Mouse (Mus musculus) cortical plate, adult 2 months (tissue): ENCODE measurements at regions not wholly inside any gene's neighbourhood (a gene's known extent, or its start where the extent isn't known, plus 50 kb on each side); places are given as distances from the start of the nearest gene placed in this dataset.

Experiments
- H3K27ac ChIP-seq: fragments of 200-500 bp; 2 replicates; pipeline ENCODE4 v1.5.1; 2012; ENCODE audit warnings: low read length, control low read depth, inconsistent platforms; ENCODE audit not compliant: insufficient read depth
- H3K4me1 ChIP-seq: fragments of 200-500 bp; 2 replicates; pipeline ENCODE4 v1.6.1; 2011; ENCODE audit warnings: low read length; ENCODE audit not compliant: control insufficient read depth, insufficient read depth
- H3K4me3 ChIP-seq: fragments of 200-500 bp; 2 replicates; pipeline ENCODE4 v1.5.1; 2011; ENCODE audit warnings: mild to moderate bottlenecking, low read length, control low read depth; ENCODE audit not compliant: insufficient read depth
- CTCF ChIP-seq: fragments of 200-500 bp; IDR thresholded peaks from 2 replicates; pipeline ENCODE4 v1.5.1; 2011; ENCODE audit warnings: mild to moderate bottlenecking, control low read depth, low read length; ENCODE audit not compliant: insufficient read depth; ENCODE audit errors: extremely low read depth
- POLR2A ChIP-seq: fragments of 200-500 bp; IDR thresholded peaks from 2 replicates; pipeline ENCODE4 v1.6.1; 2011; ENCODE audit warnings: mild to moderate bottlenecking, low read length, control low read depth; ENCODE audit not compliant: insufficient read depth; ENCODE audit errors: extremely low read depth

- no peaks in the 10 kb centered on the region for H3K4me1 ChIP-seq
- no peak overlapping the region for H3K4me3 ChIP-seq
- H3K27ac ChIP-seq = no peak overlapping the region
- TF ChIP-seq CTCF (no peak), POLR2A (no peak)
Measured at GRCm38 (mm10) chr3:134033862-134034261, 202.4 kb upstream of the Cxxc4 start.

- TF ChIP-seq POLR2A (no peak), CTCF (no peak)
- Histone ChIP-seq H3K27ac (no peak overlapping the region), H3K4me3 (no peak overlapping the region), H3K4me1 (no peaks in the 10 kb centered on the region)
Measured at GRCm38 (mm10) chr3:134036310-134036934, 199.9 kb upstream of the Cxxc4 start.

- no peaks in the 10 kb centered on the region for H3K4me1 ChIP-seq
- H3K4me3 ChIP-seq = no peak overlapping the region
- H3K27ac ChIP-seq = no peak overlapping the region
- no peak for TF ChIP-seq CTCF
- no peak for TF ChIP-seq POLR2A
Measured at GRCm38 (mm10) chr3:134050649-134051048, 185.6 kb upstream of the Cxxc4 start.

GRCm38 (mm10) chr3:134082461-134082860, 153.8 kb upstream of the Cxxc4 start:
- TF ChIP-seq CTCF (no peak), POLR2A (no peak)

GRCm38 (mm10) chr3:134099471-134100125, 136.7 kb upstream of the Cxxc4 start:
- TF ChIP-seq POLR2A (no peak), CTCF (no peak)
- Histone ChIP-seq H3K4me3 (no peak overlapping the region), H3K4me1 (no peaks in the 10 kb centered on the region), H3K27ac (no peak overlapping the region)

More at GRCm38 (mm10) chr3:134082461-134082860, 153.8 kb upstream of the Cxxc4 start:
- no peak overlapping the region for H3K4me3 ChIP-seq
- no peaks in the 10 kb centered on the region for H3K4me1 ChIP-seq
- no peak overlapping the region for H3K27ac ChIP-seq

- Histone ChIP-seq H3K27ac (no peak overlapping the region), H3K4me1 (no peaks in the 10 kb centered on the region), H3K4me3 (no peak overlapping the region)
- no peak for TF ChIP-seq POLR2A
- TF ChIP-seq CTCF = no peak
Measured at GRCm38 (mm10) chr3:134102151-134102738, 134.0 kb upstream of the Cxxc4 start.

GRCm38 (mm10) chr3:134104625-134105024, 131.7 kb upstream of the Cxxc4 start:
- Histone ChIP-seq H3K4me1 (no peaks in the 10 kb centered on the region), H3K27ac (no peak overlapping the region), H3K4me3 (no peak overlapping the region)
- TF ChIP-seq CTCF = no peak
- TF ChIP-seq POLR2A = no peak

GRCm38 (mm10) chr3:134105112-134105511, 131.2 kb upstream of the Cxxc4 start:
- Histone ChIP-seq H3K4me3 (no peak overlapping the region), H3K27ac (no peak overlapping the region), H3K4me1 (no peaks in the 10 kb centered on the region)
- TF ChIP-seq POLR2A = no peak
- no peak for TF ChIP-seq CTCF

- Histone ChIP-seq H3K4me3 (no peak overlapping the region), H3K4me1 (no peaks in the 10 kb centered on the region), H3K27ac (no peak overlapping the region)
- TF ChIP-seq POLR2A (no peak), CTCF (no peak)
Measured at GRCm38 (mm10) chr3:134105567-134105966, 130.7 kb upstream of the Cxxc4 start.

GRCm38 (mm10) chr3:134114501-134114900, 121.8 kb upstream of the Cxxc4 start:
- H3K4me3 ChIP-seq = no peak overlapping the region

More at GRCm38 (mm10) chr3:134114501-134114900, 121.8 kb upstream of the Cxxc4 start:
- Histone ChIP-seq H3K27ac (no peak overlapping the region), H3K4me1 (no peaks in the 10 kb centered on the region)
- TF ChIP-seq CTCF (no peak), POLR2A (no peak)
